Mouse (Mus musculus) small intestine, adult 10 weeks (tissue): ENCODE results near the gene Rtn2. TPM values are rescaled to one million over a fixed set of nuclear protein-coding genes. Genes with fewer than 3 reads are reported as not detected.

ENCODE experiments used
- polyA plus RNA-seq: library from polyadenylated mRNA; stranded (reverse); fragments of 350-450 nt; fragmentation: Illumina TruSeq; extraction: RNeasy Lipid Tissue Mini Kit (QIAGEN cat#74804); gene quantifications from one replicate; pipeline ENCODE4 v1.2.3, GENCODE M21; 2014; ENCODE audit warnings: low replicate concordance

Gene Rtn2
- not detected for polyA plus RNA-seq

DNA sequence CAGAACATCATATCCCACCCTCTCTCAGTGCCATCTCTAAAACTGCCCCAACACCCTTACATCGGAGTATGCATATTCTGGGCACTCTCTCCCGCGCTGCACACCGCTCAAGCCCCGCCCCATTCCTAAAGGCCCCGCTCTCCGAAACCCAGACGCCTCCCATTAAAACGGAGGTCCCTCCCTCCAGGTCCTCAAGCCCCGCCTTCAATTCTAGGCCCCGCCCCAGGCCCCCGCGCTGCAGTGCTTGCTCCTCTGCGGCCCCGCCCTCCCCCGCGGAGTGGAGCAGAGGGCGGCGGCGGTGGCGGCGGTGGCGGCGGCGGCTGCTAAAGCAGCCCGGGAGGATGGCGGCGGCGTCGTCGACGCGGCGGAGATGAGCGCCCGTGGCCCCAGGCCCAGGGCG, at the start of gene Rtn2:
Gene Rtn2, plus strand, starts transcription at position 240 of the 400 bp plus-strand sequence.

DNA sequence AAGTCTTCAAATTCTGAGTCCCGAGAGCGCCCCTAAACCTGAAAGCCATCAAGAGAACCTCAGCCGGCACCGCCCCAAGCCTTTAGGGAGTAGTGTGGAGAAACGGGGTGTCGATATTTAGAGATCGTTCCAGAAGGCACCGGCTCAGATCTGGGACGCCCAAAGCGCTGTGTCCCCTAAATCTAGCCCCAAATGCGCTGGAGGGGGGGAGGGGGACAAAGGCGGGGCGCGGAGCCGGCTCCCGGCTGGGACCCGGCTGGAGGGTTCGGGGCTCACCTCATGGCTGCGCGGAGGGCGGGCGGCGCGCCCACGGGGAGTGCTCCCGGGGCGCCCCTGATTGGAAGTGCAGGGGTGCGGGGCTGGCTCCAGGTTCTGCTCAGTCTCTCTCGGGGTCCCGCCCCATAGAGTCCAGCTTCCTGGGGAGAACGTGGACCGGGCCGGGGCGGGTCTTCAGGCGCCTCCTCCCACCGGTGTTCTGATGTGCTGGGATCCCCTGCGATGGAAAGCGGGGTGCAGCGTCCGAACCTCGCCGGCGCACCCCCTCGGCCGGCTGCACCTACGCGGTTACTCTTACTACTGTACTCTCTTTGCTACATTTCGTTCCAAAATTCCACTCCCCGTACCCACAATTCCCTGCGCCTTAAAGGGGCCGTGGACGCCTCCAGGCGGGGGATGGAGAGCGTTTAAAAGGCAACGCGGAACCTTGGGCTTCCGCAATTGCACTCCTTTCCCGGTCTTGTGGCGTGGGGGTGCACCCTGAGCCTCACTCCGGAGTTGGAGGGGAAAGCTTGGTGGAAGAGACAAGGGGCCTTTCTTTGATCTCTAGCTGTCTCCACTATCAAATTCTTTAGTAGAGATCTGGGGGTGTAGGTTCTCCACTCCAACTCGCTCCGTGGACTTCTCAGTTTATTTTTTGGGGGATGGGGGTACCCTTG, 10.9 kb upstream of the Rtn2 start, which contains the start of gene Vasp:
Gene Vasp, minus strand, starts transcription at position 580 of the 935 bp plus-strand sequence.

DNA sequence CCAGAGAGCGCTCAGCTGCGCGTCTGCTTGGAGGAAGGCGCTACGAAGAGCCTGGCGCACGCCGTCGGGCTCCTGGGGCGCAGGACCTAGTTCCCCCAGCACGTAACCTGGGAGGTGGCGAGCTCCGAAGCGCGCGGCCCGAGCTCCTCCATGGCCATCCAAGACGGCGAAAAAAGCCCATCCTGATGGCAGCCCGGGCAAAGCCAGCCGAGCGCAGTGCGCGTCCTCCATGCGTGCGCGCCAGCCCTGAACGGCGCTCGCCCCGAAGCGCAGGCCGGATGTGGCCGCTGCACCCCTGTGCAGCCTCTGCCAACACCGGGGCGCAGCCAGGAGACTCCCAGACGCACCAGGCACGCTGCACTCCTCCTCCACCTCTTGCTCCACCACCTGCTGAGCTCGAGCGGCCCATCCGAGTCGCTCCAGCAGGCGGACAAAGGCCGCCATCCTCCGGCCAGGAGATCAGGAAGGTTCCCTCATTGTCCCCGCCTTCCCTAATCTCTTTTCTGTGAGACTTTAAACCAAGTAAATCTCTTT, 2.8 kb upstream of the Rtn2 start, which contains the start of gene Ppm1n:
Gene Ppm1n, minus strand, starts transcription at position 484 of the 534 bp plus-strand sequence.

DNA sequence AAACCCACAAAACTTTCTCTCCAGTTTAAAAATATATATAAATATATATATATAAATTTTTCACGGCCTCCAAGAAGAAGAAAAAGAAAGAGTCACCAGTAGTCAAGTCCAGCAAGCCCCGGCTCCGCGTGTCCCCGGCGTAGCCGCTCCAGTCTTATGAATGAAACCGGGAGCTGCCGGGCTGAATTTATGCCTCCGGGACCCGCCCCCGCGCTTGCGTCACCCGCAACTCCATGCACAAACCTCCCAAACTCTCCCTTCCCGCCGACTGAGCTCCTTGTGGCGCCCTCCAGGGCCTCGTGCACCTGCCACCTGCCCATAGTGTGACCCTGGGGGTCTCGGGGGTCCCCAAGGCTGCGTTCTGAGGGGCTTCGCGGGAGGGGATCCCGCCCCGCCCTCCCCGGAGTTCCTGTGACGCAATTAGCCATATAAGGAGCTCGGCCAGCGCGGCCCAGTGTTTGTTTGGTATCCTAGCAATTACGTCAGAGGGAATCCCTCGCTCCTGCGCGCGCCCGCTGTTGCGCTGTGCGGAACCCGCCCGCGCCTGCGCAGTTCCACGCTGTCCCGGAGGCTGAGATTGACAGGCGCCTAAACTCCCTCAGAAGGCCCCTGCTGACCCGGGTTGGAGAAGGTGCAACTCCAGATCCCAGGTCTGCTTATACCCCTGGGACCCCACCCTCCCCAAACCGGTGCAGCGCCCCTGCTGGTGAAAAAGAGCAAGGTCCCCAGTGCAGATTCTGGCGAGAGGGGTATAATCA, 27.6 kb downstream of the Rtn2 start, which contains the start of gene Fosb:
Gene Fosb, minus strand, starts transcription at position 168 of the 758 bp plus-strand sequence.

DNA sequence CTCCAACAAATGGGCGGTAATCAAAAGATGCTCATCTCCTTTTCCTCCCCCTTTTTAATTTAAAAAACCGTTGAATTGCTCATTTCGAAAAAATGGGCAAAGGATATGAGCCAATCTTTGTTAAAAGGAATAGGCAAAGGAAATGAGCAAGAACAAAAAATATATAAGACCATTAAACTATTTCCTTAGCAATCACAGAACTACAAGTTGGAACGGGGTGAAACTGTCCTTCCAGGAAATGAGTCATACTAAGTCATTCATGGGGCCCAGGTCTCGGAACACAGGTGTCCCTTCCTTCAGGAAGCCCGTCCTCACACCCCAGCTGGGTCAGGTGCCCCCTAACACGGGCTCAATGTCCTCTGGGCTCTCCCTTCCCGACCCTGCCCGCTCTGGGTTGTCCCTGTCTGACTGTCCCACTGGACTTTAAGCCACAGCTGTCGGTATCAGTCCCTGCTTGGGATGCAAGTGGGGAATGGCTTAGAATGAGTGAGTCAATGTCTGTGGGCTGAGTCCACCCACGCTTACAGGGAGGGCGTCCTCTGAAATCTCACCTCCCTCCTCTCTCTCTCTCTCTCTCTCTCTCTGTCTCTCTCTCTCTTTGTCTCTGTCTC, 61.9 kb downstream of the Rtn2 start, which contains the start of gene Ercc1:
Gene Ercc1, plus strand, starts transcription at position 542 of the 611 bp plus-strand sequence.

Other genes starting within 250 kb of the Rtn2 start
- gene Rsph6a, start 227.9 kb upstream of the Rtn2 start, polyA plus RNA-seq = not detected
- gene Dmwd, start 206.4 kb upstream of the Rtn2 start, polyA plus RNA-seq = not detected
- gene Dmpk, start 198.8 kb upstream of the Rtn2 start, polyA plus RNA-seq = 1.3 TPM
- 0.33 TPM for gene Six5, start 188.0 kb upstream of the Rtn2 start, polyA plus RNA-seq
- gene Gm4969, start 164.3 kb upstream of the Rtn2 start, polyA plus RNA-seq = not detected
- gene Fbxo46, start 162.8 kb upstream of the Rtn2 start, polyA plus RNA-seq = 0.48 TPM
- gene Qpctl, start 133.3 kb upstream of the Rtn2 start, polyA plus RNA-seq = 2.7 TPM
- gene Snrpd2, start 132.9 kb upstream of the Rtn2 start, polyA plus RNA-seq = 1.3 TPM
- 0.22 TPM for gene Gipr, start 116.5 kb upstream of the Rtn2 start, polyA plus RNA-seq
- not detected for gene Eml2, start 106.2 kb upstream of the Rtn2 start, polyA plus RNA-seq
- gene Gpr4, start 70.1 kb upstream of the Rtn2 start, polyA plus RNA-seq = 1.4 TPM
- gene Opa3, start 54.3 kb upstream of the Rtn2 start, polyA plus RNA-seq = 6.8 TPM
- gene Vasp, start 10.8 kb upstream of the Rtn2 start, polyA plus RNA-seq = 48.9 TPM
- gene Ppm1n, start 2.6 kb upstream of the Rtn2 start, polyA plus RNA-seq = 4.2 TPM
- 0.67 TPM for gene Fosb, start 27.4 kb downstream of the Rtn2 start, polyA plus RNA-seq
- gene Ercc1, start 62.2 kb downstream of the Rtn2 start, polyA plus RNA-seq = not detected
- 0.26 TPM for gene Cd3eap, start 76.9 kb downstream of the Rtn2 start, polyA plus RNA-seq
- gene Ppp1r13l, start 77.1 kb downstream of the Rtn2 start, polyA plus RNA-seq = not detected
- gene Ercc2, start 99.4 kb downstream of the Rtn2 start, polyA plus RNA-seq = not detected
- not detected for gene Klc3, start 121.5 kb downstream of the Rtn2 start, polyA plus RNA-seq
- not detected for gene Ckm, start 122.2 kb downstream of the Rtn2 start, polyA plus RNA-seq
- 0.19 TPM for gene Mark4, start 176.2 kb downstream of the Rtn2 start, polyA plus RNA-seq
- not detected for gene Exoc3l2, start 180.7 kb downstream of the Rtn2 start, polyA plus RNA-seq
- gene Bloc1s3, start 225.7 kb downstream of the Rtn2 start, polyA plus RNA-seq = 3.4 TPM
- not detected for gene Trappc6a, start 225.8 kb downstream of the Rtn2 start, polyA plus RNA-seq
- not detected for gene Nkpd1, start 235.2 kb downstream of the Rtn2 start, polyA plus RNA-seq